Mouse (Mus musculus): Measurements from ENCODE around the gene Bard1.

Bard1 gene

DNA sequence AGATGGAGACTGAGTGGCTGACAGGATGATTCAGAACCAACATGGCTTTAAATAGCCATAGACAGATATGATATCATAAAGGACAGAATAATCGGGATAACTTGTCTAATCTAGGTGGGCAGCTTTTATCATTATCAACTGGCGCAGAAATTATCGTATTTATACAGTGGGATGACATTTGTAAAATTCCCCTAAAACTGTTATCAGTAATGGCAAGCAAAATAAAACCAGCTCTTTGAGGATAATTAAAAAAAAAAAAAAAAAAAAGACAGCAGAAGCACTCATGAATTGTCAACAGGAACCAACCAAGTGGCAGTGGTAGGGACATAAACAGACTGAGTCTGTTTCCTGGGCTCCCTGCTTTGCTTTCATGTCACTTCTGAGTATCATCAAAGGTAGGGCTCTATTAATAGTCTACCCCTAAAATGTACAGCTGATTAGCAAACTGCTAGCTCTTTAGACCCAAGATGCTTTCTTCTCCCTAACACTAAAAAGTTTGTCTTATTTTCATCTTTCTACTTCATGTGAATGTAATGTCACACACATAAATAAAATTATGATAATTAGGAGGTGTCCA lies 34.1 kb downstream of the Bard1 start:
- POLR2A ChIA-PET = interaction anchor here in 2 of 4 experiments (0.6 to 1.7 kb wide), 7 partner anchors 17 to 96 kb away, joined by 3 to 5 read pairs (median 3); partner anchors contain the start of gene Bard1 (in 1 of the 2)
- CTCF ChIA-PET = interaction anchor here in 1 of 4 experiments (0.6 to 0.7 kb wide), 2 partner anchors 13 to 71 kb away, joined by 4 to 7 read pairs; no protein-coding TSS in a partner anchor

DNA sequence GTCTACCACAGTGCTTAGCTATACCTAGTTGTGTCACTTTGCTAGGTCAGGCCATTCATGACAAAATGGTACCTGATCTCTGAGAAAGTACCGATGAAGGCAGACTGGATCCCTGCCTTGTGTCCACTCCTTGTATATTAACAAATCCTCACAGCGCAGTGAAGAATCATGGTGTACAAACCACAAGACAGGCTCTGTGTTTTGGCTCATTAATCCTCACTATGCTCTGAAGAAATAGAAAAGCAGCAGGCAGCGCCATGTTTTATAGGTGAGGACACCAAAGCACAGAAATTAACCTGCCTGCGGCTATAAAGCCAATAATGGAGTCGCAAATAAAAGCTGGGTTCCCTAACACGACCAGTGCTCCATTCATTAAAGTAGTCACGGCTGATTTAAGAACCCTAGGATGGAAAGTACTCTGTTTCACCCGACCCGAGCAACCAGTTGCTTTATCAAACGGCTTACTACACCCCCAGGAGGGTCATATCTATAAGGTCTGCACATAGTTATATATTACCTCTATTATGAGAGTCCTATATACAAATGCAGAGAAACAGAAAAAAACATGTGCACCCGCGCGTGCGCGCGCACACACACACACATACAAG lies 39.0 kb downstream of the Bard1 start:
- POLR2A ChIA-PET = interaction anchor here in 2 of 4 experiments (1.0 to 1.7 kb wide), 4 partner anchors 27 to 45 kb away, joined by 3 to 4 read pairs (median 3); no protein-coding TSS in a partner anchor
- CTCF ChIA-PET = no interaction called here

DNA sequence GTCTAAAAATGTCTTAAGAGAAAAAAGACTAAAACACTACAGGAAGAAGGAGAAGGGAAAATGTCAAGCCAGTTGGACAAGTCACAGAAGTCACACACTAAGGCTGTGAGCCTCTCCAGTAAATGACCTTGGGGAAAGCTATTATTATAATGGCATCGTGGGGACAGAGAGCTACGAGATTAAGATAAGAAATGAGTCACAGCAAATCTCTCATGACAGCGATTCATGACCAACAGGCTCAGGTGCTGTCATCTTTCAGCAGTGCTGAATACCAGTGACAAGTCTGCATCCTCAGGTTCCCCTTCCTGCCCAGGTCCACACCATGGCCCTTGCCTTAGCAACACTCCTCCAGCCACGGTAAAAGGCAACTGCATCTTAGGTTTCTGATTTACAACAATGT lies 46.8 kb downstream of the Bard1 start:
- CTCF ChIA-PET = interaction anchor here in 1 of 4 experiments (0.6 kb wide), 1 partner anchor 12 kb away, joined by 4 read pairs; no protein-coding TSS in a partner anchor
- POLR2A ChIA-PET = interaction anchor here in 1 of 4 experiments (0.6 to 1.6 kb wide), 4 partner anchors 11 to 215 kb away, joined by 3 to 6 read pairs (median 4); no protein-coding TSS in a partner anchor

DNA sequence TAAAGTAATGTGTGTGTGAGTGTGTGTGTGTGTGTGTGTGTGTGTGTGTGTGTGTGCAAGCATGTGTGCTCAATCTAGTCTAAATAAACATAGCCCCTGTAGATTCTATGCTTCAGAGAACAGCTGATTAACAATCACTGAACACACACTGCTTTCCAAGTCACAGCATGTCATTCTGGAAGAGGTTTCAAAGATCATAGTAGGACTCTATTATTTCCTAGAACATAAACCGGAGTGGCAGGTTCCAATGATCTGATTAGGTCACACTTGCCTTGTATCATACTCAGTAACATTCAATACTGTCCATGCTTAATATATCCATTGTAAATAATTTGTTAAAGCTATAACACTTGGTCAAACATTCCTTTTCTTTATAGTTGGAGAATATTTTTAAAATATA lies 47.5 kb downstream of the Bard1 start:
- CTCF ChIA-PET = interaction anchor here in 1 of 4 experiments (0.6 kb wide), 1 partner anchor 13 kb away, joined by 4 read pairs; no protein-coding TSS in a partner anchor
- POLR2A ChIA-PET = interaction anchor here in 1 of 4 experiments (1.0 to 2.5 kb wide), 4 partner anchors 10 to 48 kb away, joined by 3 to 7 read pairs (median 5); no protein-coding TSS in a partner anchor

DNA sequence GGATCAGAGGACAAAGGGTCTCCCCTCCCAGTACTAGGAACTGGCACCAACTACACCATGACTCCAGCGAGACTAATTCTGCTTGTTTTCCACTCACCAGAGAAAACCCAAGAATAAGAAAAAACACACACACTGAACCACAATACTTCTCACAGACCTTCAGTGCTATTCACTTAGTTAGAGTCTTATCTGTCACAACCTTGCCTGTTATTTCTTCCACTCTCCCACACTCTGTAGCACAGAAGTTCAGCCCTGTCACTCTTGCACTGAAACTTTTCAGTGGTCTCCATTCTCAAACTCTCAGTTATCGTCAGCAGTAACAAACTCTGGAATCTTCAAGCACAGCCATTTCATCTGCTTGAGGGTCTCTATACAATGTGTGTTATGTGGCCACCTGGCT lies 50.2 kb downstream of the Bard1 start:
- ChIA-PET CTCF (no interaction called here), POLR2A (interaction anchor here in 1 of 4 experiments (0.8 to 2.5 kb wide), 3 partner anchors 16 to 23 kb away, joined by 3 to 7 read pairs (median 3); no protein-coding TSS in a partner anchor)

DNA sequence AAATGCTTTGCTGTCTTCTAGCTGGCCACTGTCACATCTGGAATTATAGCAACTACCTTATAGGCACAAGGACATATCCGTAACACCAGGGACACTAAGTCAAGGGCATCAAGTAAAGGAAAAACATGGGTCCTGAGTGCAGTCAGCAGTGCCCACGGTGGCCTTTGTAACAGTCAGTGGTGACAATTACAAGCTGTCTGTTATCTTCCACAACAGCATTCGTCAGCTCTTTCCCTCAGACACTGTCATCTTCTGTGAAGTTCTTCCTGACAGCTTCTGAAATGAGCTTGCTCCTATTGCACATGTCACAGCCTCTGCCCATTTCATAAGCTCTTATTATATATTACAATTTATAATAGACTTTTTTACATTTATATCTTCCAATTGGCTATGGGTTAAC lies 50.7 kb downstream of the Bard1 start:
- CTCF ChIA-PET = no interaction called here
- POLR2A ChIA-PET = interaction anchor here in 2 of 4 experiments (0.6 to 1.0 kb wide), 4 partner anchors 8 to 1179 kb away, joined by 3 to 5 read pairs (median 4); no protein-coding TSS in a partner anchor

DNA sequence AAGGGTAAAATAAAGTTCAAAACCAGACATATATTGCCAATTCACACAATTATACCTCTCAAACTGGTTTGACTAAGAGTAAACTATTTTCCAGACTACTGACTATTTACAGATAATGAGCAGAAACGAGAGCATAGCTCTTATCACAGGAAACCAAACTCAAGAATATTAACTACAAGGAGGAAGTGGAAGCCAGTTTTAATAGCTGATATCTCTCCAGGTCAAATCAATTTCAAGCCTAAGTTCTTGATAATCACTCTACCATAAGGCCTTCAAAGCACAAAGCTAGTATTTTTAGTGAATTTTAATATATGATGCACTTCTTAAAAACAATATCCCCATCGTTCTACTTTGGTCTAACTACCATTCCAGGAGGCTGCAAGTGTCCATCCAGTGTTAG lies 57.8 kb downstream of the Bard1 start:
- ChIA-PET CTCF (interaction anchor here in 2 of 4 experiments (1.3 kb wide), 2 partner anchors 8 to 10 kb away, joined by 3 to 5 read pairs; no protein-coding TSS in a partner anchor), POLR2A (interaction anchor here in 1 of 4 experiments (0.5 to 1.6 kb wide), 3 partner anchors 10 to 598 kb away, joined by 3 to 6 read pairs (median 3); no protein-coding TSS in a partner anchor)

DNA sequence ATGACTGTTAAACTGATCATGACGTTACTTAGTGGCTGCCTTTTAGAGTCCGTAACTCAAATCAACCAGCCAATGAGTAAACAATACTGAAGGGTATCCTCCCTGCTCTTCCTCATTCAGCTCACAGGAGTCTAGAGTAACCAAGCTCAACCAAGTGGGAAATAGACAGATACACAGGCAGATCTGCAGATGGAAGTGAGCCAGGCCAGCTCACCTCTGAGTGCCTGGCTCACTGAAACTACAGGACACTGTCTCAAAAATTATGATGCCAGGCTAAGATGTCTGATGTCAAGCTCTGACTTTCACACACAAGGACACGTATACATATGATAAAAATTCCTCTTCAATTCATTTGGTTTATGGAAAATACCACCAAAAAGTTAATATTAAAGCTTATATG lies 59.0 kb downstream of the Bard1 start:
- ChIA-PET CTCF (interaction anchor here in 2 of 4 experiments (0.6 to 0.7 kb wide), 2 partner anchors 247 to 1264 kb away, joined by 3 read pairs; no protein-coding TSS in a partner anchor), POLR2A (interaction anchor here in 2 of 4 experiments (0.6 to 0.9 kb wide), 2 partner anchors 15 to 607 kb away, joined by 3 read pairs; no protein-coding TSS in a partner anchor)

DNA sequence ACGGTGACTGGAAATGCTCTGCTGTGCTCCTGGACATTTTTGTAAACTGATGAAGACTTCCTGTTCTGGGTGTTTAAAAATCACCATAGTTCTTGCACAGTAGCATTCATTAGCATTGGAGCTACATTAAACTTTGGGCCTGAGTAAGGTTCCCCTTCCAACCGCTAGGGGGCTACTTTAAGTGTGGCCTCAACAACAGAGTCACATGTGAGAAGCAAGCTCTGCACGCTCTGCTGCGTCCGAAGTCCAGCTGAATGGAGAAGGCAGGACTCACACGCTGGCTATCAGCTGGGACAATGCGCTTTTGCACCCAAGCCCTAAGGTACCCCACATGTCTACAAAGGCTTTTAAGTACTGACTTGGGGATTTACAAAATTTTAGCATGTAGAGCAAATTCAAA lies 65.9 kb downstream of the Bard1 start:
- CTCF ChIA-PET = interaction anchor here (0.6 to 1.5 kb wide), 11 partner anchors 9 to 1185 kb away, joined by 3 to 8 read pairs (median 4); no protein-coding TSS in a partner anchor

DNA sequence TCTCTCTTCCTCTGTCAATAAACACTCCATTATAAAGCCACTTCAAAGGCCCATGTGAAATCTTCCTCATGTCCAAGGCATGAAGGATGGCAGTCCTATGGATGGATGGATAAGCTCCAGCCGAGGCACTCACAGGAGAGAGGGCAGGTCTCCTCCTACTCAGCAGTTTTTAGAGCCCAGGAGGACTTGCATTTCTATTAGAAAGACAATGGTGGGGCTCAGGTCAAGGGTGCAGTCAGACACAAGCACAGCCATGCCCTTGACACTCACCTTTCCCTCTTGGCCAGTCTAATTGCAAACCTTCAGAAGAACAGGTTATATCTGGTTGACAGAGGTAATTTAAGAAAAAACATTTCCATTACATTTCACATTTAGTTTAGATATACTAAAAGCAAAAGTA lies 67.4 kb downstream of the Bard1 start:
- POLR2A ChIA-PET = interaction anchor here in 3 of 4 experiments (0.6 to 2.1 kb wide), 8 partner anchors 14 to 68 kb away, joined by 3 to 12 read pairs (median 4); partner anchors contain the start of gene Bard1 (in 3 of the 3)
- CTCF ChIA-PET = interaction anchor here in 1 of 4 experiments (0.6 kb wide), 1 partner anchor 10 kb away, joined by 3 read pairs; no protein-coding TSS in a partner anchor

More for the DNA sequence above, 65.9 kb downstream of the Bard1 start:
- POLR2A ChIA-PET = interaction anchor here in 3 of 4 experiments (0.5 to 3.5 kb wide), 13 partner anchors 9 to 1263 kb away, joined by 3 to 20 read pairs (median 5); partner anchors contain the start of gene Bard1 (in 2 of the 3)

DNA sequence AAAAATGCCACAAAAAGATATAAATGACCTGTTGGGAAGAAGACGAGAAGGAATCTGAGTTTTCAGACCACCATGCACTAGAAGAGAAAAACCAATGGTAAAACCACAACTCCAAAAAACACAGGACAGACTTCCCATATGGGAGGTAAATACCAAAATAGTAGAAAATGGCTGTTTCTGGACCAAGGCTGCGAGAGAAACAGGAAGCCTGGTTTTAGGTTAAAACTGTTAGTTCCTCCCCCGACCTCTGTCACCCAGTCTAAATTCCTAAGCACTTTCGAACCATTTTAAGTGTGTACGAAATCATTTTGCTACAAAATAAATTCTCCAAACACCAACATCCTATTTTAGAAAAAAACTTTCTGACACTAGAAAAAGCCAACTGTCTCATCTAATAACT lies 80.2 kb downstream of the Bard1 start:
- POLR2A ChIA-PET = no interaction called here
- CTCF ChIA-PET = no interaction called here

DNA sequence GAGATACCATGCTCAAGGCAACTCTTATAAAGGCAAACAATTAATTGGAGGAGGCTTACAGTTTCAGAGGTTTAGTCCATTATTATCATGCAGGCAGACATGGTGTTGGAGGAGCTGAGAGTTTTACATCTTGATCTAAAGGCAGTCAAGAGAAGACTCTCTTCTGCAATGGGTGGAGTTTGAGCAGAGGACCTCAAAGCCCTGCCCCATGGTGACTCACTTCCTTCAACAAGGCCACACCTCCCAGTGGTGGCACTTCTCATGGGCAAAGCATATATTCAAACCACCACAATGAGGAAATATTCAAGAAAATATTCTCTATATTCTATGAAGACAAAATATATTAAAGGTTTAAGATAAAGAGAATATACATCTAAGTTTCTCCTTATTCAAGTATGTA lies 88.6 kb downstream of the Bard1 start:
- ChIA-PET POLR2A (interaction anchor here in 1 of 4 experiments (0.9 kb wide), 1 partner anchor 45 kb away, joined by 3 read pairs; no protein-coding TSS in a partner anchor), CTCF (no interaction called here)

DNA sequence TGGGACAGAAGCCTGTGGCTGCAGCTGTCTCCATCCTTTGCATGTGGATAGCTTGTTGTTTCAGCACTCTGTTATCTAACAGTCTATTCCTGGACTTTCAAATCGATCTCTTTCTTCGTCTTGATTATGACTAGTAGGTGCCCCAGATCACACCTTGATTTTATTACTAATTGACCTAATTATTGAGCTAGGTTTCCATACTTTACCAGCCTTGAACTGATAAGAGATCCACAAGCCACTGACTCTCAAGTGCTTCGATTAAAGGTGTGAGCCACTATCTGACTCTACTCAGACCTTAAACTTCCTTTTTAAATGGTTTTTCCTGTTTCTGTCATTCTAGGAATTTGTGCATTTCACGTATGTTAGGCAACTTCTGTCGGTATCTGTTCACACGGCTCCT lies 96.9 kb downstream of the Bard1 start:
- ChIA-PET CTCF (no interaction called here), POLR2A (no interaction called here)

DNA sequence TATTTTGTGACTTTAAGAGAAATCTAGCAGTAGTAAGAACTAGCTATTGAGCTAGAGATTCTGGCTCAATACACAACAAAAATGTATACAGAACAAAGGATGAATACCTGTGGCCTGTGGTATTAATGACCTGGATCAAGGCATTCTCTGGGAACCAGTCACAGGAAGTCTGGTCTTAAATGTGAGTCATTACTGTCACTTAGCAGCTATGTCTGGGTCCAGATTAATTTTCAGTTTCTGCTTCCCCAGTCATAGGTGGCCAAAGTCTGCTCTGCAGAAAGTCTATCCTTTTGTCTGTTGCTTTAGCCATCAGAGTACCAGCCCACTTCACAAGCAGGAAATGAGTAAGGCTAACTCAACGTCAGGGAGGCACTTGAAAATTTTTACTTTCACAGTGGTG lies 98.8 kb downstream of the Bard1 start:
- ChIA-PET POLR2A (no interaction called here), CTCF (interaction anchor here in 1 of 4 experiments (1.5 kb wide), 1 partner anchor 217 kb away, joined by 4 read pairs; no protein-coding TSS in a partner anchor)

DNA sequence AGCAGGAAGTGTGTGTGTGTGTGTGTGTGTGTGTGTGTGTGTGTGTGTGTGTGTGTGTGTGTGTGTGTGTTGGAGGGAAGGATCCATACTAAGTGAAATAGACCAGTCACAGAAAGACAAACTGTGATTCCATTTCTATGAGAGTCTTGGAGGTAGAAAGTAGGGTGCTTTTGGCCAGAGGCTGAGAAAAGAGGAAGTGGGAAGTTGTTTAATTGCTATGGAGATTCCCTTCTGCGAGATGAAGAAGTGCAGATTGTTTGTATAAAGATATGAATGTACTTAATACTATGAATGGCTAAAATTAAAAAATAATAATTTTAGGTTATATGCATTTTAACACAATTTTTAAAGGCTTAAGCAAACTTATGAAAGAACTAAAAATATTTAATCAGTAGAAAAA lies 99.2 kb downstream of the Bard1 start:
- ChIA-PET POLR2A (no interaction called here), CTCF (interaction anchor here in 1 of 4 experiments (1.5 kb wide), 1 partner anchor 217 kb away, joined by 4 read pairs; no protein-coding TSS in a partner anchor)

DNA sequence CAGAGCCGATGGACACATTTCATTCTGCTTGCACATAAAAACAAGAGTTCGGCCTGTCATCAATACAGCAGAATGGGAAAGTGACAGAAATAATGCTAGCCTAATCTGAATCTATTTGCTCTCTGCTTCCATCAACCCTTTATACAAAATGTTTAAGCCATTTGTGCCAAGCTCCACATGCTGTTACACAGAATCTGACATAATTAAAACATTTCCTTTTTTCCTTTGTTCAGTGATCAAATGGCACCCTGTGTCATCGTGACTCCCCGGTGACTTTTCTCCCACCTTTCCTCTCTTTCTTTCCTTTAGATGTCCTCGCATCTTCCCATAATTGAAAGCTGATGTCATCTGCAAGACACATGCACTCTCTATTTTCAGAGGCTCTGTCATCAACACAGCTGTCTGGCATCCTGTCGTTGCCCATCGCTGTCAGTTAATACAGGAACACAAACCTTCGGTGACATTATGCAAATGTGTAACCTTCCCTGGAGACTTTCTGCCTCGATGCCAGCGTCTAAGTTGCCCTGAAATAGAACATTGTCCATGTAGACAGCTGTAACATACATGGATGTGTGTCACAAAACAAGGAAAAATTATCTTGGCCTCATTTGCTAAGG lies 105.5 kb downstream of the Bard1 start:
- POLR2A ChIA-PET = no interaction called here
- CTCF ChIA-PET = no interaction called here

DNA sequence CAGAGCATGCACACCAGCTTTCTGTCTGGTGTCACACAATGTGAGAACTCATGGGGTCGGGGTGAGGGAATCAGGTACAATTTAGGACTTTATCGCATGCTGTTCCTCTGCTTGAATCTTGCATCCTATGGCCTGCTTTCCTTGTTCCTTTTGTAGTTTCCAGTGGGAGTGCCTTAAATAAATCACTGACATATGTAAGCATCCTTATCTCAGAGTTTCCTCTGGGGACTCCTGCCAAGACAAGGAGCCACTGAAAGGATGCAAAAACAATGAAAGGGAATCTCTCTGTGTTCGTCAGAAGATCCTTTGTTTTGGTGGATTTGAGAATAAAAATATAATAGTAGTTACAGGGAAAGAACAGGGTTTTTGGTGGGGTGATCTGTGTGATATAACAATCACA lies 106.2 kb downstream of the Bard1 start:
- CTCF ChIA-PET = no interaction called here
- POLR2A ChIA-PET = interaction anchor here in 1 of 4 experiments (0.9 kb wide), 1 partner anchor 12 kb away, joined by 3 read pairs; no protein-coding TSS in a partner anchor
